Mouse (Mus musculus) heart, embryonic 16.5 days (tissue): Measurements from ENCODE around the gene Hypk. TPM values are rescaled to one million over a fixed set of nuclear protein-coding genes. Genes with fewer than 3 reads are reported as not detected.

Experiments
- ATAC-seq: fragments of 200-750 bp; cut with Nextera tagmentation; replicated peaks from 2 replicates; pipeline ENCODE4 v1.8.0; 2017; ENCODE audit warnings: moderate number of reproducible peaks; ENCODE audit not compliant: insufficient read depth, low FRiP score; ENCODE audit errors: extremely low read depth
- H3K27ac ChIP-seq: fragments of 300-500 bp; sonication (generic); 2 replicates; pipeline ENCODE4 v1.5.1; 2014; ENCODE audit warnings: mild to moderate bottlenecking, low read length, control low read depth, moderate library complexity
- H3K27me3 ChIP-seq: fragments of 300-500 bp; sonication (generic); 2 replicates; pipeline ENCODE4 v1.6.1; 2014; ENCODE audit warnings: low read length, mixed read lengths; ENCODE audit not compliant: control insufficient read depth, insufficient read depth
- H3K36me3 ChIP-seq: fragments of 300-500 bp; sonication (generic); 2 replicates; pipeline ENCODE4 v1.6.1; 2014; ENCODE audit not compliant: control insufficient read depth, insufficient read depth
- H3K4me1 ChIP-seq: fragments of 300-500 bp; sonication (generic); 2 replicates; pipeline ENCODE4 v1.6.1; 2014; ENCODE audit warnings: low read length, mixed read lengths; ENCODE audit not compliant: control insufficient read depth, insufficient read depth
- H3K4me2 ChIP-seq: fragments of 300-500 bp; sonication (generic); 2 replicates; pipeline ENCODE4 v1.6.1; 2014; ENCODE audit warnings: low read depth, mild to moderate bottlenecking, control low read depth, low read length
- H3K4me3 ChIP-seq: fragments of 300-500 bp; sonication (generic); 2 replicates; pipeline ENCODE4 v1.5.1; 2014; ENCODE audit warnings: mild to moderate bottlenecking, control low read depth, low read length
- H3K9ac ChIP-seq: fragments of 300-500 bp; sonication (generic); 2 replicates; pipeline ENCODE4 v1.6.1; 2014; ENCODE audit warnings: low read length, control low read depth
- H3K9me3 ChIP-seq: fragments of 300-500 bp; sonication (generic); replicated peaks from 2 replicates; pipeline ENCODE4 v1.6.1; 2016; ENCODE audit warnings: low read length; ENCODE audit not compliant: control insufficient read depth
- WGBS: fragments of 180-500 bp; shearing (Covaris S2); extraction: QIAGEN DNeasy Blood & Tissue Kit; methylation state at CpG from one replicate; pipeline ENCODE4 v1.1.7; 2014; 5-methylcytosine and 5-hydroxymethylcytosine counted together
- polyA plus RNA-seq: library from polyadenylated mRNA; unstranded; fragments of >200 nt; fragmentation: Nextera tagmentation; extraction: Ambion mirVana; gene quantifications from 2 replicates; pipeline ENCODE4 v1.2.1, GENCODE M21; 2015

Hypk gene
- polyA plus RNA-seq: 81.2 and 83.9 TPM in 2 replicates

DNA sequence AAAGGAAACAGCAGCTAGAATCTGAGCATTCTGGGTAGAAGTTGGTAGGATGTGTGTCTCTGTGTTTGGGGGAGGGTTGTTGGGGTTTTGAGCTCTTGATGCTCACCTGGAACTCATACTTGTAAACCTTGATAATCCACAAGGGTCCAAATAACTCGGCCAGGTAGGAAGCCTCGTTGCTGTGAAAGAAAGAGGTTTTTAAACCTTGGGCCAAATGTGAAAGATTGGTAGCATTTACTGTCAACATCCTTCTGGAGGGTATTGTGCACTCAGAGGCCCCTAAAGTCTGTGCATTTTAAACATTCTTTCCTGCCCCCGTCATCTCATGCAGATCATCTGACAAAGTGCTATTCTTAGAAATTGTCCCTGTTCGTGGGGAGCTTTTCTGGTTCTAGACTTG, at the start of gene Hypk:
TSS of gene Hypk (plus strand) at position 301 of the 400 bp plus-strand sequence.
- no peak within 1 kb of the TSS for H3K9ac ChIP-seq
- no peak for ATAC-seq
- 34% methylated on average over 4 of the region's 4 CpGs for WGBS
- H3K27ac ChIP-seq: peak within 1 kb of the TSS; percentile 50
- peaks cover 38% of the 10 kb centered on the region for H3K4me1 ChIP-seq
- H3K36me3 ChIP-seq: peaks cover 12% of the 10 kb centered on the region
- no peaks in the 10 kb centered on the region for H3K9me3 ChIP-seq
- 0 out of 2 replicates have a peak within 1 kb of the TSS, but pooled peaks have one; percentile 6 for H3K4me2 ChIP-seq
- H3K27me3 ChIP-seq: no peaks in the 10 kb centered on the region
- H3K4me3 ChIP-seq: no peak within 1 kb of the TSS

DNA sequence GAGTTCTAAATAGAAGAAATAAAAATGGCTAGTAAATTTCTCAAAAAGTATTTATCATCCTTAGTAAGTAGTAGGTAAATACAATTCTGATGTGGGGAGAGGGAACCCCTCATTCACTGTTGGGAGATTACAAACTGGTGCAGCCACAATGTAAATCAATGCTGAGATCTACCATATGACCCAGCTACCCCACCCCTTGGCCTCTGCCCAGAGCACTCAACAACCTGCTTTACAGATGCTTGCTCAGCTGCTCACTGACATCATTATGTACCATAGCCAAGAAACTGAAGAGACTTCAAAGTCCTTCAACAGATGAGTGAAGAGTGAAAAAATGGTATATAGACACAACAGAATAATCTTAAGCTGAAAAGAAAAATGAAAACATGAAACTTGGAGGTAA, 49.8 kb upstream of the Hypk start:
- H3K4me2 ChIP-seq: no peak overlapping the region
- no peak overlapping the region for H3K4me3 ChIP-seq
- H3K36me3 ChIP-seq: no peaks in the 10 kb centered on the region; the same call in 1 of the 2 replicates
- no peak overlapping the region for H3K27ac ChIP-seq
- no peak for ATAC-seq
- no peaks in the 10 kb centered on the region for H3K4me1 ChIP-seq
- H3K9me3 ChIP-seq: 0 out of 2 replicates have a peak, but pooled peaks cover 2% of the 10 kb centered on the region
- H3K27me3 ChIP-seq: no peaks in the 10 kb centered on the region
- H3K9ac ChIP-seq: no peak overlapping the region

DNA sequence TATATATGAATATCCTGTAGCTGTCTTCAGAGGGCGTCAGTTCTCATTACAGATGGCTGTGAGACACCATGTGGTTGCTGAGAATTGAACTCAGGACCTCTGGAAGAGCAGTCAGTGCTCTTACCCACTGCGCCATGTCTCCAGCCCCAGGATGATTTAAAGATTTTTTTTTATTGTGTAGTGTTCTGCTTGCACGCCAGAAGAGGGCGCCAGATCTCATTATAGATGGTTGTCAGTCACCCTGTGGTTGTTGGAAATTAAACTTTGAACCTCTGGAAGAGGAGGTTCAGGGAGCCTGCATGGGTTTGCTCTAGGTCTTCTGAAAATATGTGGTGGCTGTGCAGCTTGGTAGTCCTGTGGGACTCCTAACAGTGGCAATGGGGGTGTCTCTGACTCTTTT, 44.9 kb upstream of the Hypk start:
- Histone ChIP-seq H3K4me1 (peaks cover 2% of the 10 kb centered on the region; the same call in 1 of the 2 replicates), H3K9me3 (no peaks in the 10 kb centered on the region), H3K4me3 (no peak overlapping the region), H3K36me3 (no peaks in the 10 kb centered on the region; the same call in 1 of the 2 replicates), H3K27me3 (no peaks in the 10 kb centered on the region), H3K9ac (no peak overlapping the region), H3K27ac (no peak overlapping the region), H3K4me2 (no peak overlapping the region)
- no peak for ATAC-seq
- 42% methylated on average over 4 of the region's 4 CpGs for WGBS

DNA sequence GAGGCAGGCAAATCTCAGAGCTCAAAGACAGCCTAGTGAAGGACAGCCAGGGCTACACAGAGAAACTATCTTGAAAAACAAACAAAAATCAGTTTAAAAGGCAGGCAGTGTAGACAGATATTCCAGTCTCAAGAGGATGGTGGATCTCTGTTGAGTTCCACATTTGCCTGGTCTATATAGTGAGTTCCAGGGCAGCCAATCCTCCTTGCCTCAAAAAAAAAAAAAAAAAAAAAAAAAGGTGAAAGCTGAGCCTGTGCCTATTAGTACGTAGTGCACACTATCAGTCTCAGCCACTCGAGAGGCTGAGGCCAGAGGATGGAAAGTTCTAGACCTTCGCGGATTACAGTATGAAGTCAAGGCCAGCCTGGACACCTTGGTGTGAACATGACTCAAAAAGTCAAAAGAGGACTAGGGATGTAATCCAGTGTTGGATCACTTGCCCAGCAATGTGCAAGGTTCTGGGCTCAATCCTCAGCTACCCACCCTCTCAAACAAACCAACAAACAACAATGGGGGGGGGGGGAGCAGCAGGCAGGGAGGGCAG, 40.2 kb upstream of the Hypk start:
- H3K9ac ChIP-seq: peak overlapping the region; percentile 99
- H3K9me3 ChIP-seq: no peaks in the 10 kb centered on the region
- H3K4me1 ChIP-seq: peaks cover 21% of the 10 kb centered on the region
- peak overlapping the region; percentile 87 for H3K27ac ChIP-seq
- WGBS: 2% methylated on average over 4 of the region's 4 CpGs
- no peak for ATAC-seq
- no peaks in the 10 kb centered on the region for H3K27me3 ChIP-seq
- H3K4me3 ChIP-seq: peak overlapping the region; percentile 90
- 0 out of 2 replicates have a peak, but pooled peaks cover under 1% of the 10 kb centered on the region for H3K36me3 ChIP-seq
- peak overlapping the region; percentile 78 for H3K4me2 ChIP-seq

- under 1% methylated on average over 60 of the region's 68 CpGs for WGBS
- no peaks in the 10 kb centered on the region for H3K27me3 ChIP-seq
- no peaks in the 10 kb centered on the region for H3K9me3 ChIP-seq
- peak within 1 kb of the TSS; percentile 99 for H3K9ac ChIP-seq
- peak within 1 kb of the TSS; percentile 97 for H3K27ac ChIP-seq
- peaks cover 23% of the 10 kb centered on the region for H3K4me1 ChIP-seq
- H3K4me3 ChIP-seq: peak within 1 kb of the TSS; percentile 90
- ATAC-seq: peak; percentile 99
- peaks cover 6% of the 10 kb centered on the region for H3K36me3 ChIP-seq
- peak within 1 kb of the TSS; percentile 78 for H3K4me2 ChIP-seq
Observed at GRCm38 (mm10) chr2:121413387-121414042, 39.6 kb upstream of the Hypk start, which contains the start of the genes Pdia3 and Catsper2. Gene Pdia3 (plus strand): TSS chr2:121413775. Gene Catsper2 (minus strand): TSS chr2:121413792.

- peak overlapping the region; percentile 68 for H3K4me2 ChIP-seq
- peaks cover 24% of the 10 kb centered on the region for H3K4me1 ChIP-seq
- ATAC-seq: peak; percentile 30
- H3K4me3 ChIP-seq: peak overlapping the region; percentile 90
- WGBS: under 1% methylated on average over 32 of the region's 32 CpGs
- H3K9me3 ChIP-seq: no peaks in the 10 kb centered on the region
- peak overlapping the region; percentile 97 for H3K27ac ChIP-seq
- H3K27me3 ChIP-seq: no peaks in the 10 kb centered on the region
- peak overlapping the region; percentile 99 for H3K9ac ChIP-seq
- H3K36me3 ChIP-seq: peaks cover 9% of the 10 kb centered on the region
Observed at GRCm38 (mm10) chr2:121414139-121414685, 38.9 kb upstream of the Hypk start.

DNA sequence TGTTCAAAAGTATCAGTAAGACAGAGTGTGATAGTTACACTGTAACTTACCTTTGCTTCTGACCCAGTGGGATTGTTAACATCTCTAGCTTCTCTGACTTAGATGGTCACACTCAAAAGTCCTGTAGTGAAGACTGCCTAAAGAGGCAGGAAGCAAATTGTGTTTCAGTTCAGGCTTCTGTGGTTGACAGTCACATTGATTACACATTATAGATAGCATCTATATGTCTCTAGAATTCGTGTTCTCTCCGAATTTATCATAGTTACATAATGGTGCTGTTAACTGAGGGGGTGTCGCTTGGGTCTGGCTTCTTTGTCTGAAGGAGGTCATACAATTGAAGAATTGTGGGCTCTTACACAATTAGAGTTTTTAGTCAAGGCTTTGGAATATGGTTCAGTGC, 38.0 kb upstream of the Hypk start:
- no peaks in the 10 kb centered on the region for H3K9me3 ChIP-seq
- no peak for ATAC-seq
- H3K4me1 ChIP-seq: peaks cover 24% of the 10 kb centered on the region
- H3K27me3 ChIP-seq: no peaks in the 10 kb centered on the region
- H3K4me3 ChIP-seq: peak overlapping the region; percentile 90
- peak overlapping the region; percentile 68 for H3K4me2 ChIP-seq
- H3K27ac ChIP-seq: 0 out of 2 replicates have a peak overlapping the region, but pooled peaks have one; percentile 13
- peaks cover 9% of the 10 kb centered on the region for H3K36me3 ChIP-seq
- 32% methylated on average over 3 of the region's 3 CpGs for WGBS
- H3K9ac ChIP-seq: peak overlapping the region; percentile 99

- Histone ChIP-seq H3K9me3 (no peaks in the 10 kb centered on the region), H3K4me1 (peaks cover 24% of the 10 kb centered on the region), H3K4me3 (peak overlapping the region; percentile 90), H3K27me3 (no peaks in the 10 kb centered on the region), H3K4me2 (peak overlapping the region; percentile 68), H3K36me3 (peaks cover 9% of the 10 kb centered on the region), H3K9ac (peak overlapping the region; percentile 99; the same call in 1 of the 2 replicates), H3K27ac (no peak overlapping the region)
- 50% methylated on average over 3 of the region's 3 CpGs for WGBS
- no peak for ATAC-seq
Observed at GRCm38 (mm10) chr2:121415591-121415990, 37.5 kb upstream of the Hypk start.

DNA sequence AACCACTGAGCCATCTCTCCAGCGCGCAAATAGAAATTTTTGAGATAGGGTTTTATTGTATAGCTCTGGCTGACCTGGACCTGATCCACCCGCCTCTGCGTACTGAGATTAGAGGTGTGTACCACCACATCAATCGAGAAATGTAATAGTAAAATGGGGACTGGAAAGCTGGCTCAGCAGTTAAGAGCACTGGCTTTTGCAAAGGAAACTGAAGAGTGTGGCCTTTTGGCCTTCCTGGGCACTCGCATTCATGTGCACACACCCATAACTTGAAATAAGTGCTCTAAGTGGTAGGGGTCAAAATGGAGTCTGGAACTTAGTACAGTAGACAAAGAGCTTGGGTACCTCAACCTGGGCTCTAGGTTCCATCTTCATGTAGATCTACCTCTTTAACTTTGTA, 36.7 kb upstream of the Hypk start:
- ATAC-seq: no peak
- Histone ChIP-seq H3K4me1 (peaks cover 24% of the 10 kb centered on the region), H3K36me3 (peaks cover 13% of the 10 kb centered on the region), H3K9me3 (no peaks in the 10 kb centered on the region), H3K27ac (no peak overlapping the region), H3K27me3 (no peaks in the 10 kb centered on the region), H3K4me2 (peak overlapping the region; percentile 68), H3K4me3 (peak overlapping the region; percentile 9), H3K9ac (no peak overlapping the region)
- 76% methylated on average over 6 of the region's 6 CpGs for WGBS
